18 mouse cellular contexts compared by ENCODE assay signal in genomic region chr17:81538163-81539160, GRCm38 (mm10).
DNase-seq lines count a peak whose midpoint lies in the region; ATAC-seq and TF ChIP-seq lines count a peak whose summit lies in the region.
"Had no signal": no experiment of that assay in that cellular context is flagged by ENCODE, and none has a peak within 500 bp of the region (broad histone marks: within the 10 kb centered on the region; RNA-seq: fewer than 3 reads in every experiment).

No protein-coding gene starts in this region.

- intact Hi-C loops in gastrocnemius, adult 2 months (cut with DNase I): no loop called here

- no peak overlapping the region for H3K4me3 ChIP-seq in gastrocnemius, adult 2 months
- H3K4me3 ChIP-seq in hindbrain, embryonic 14.5 days (replicated peaks; ENCODE audit: low read length): no peak overlapping the region
- no peak overlapping the region for H3K4me3 ChIP-seq in hindbrain, embryonic 10.5 days
- H3K4me3 ChIP-seq in cortical plate, adult 2 months (ENCODE audit: insufficient read depth, low read length): no peak overlapping the region
- H3K4me3 ChIP-seq in myocyte: no peak overlapping the region
- H3K4me3 ChIP-seq in kidney, embryonic 14.5 days (ENCODE audit: low read length): no peak overlapping the region
- H3K4me3 ChIP-seq: megakaryocyte, embryonic 14.5 days had no signal

- no peak overlapping the region for H3ac ChIP-seq in myocyte (ENCODE audit: control insufficient read depth, insufficient read length)

- no peak for TF ChIP-seq CTCF in gastrocnemius, adult 2 months (IDR thresholded peaks at IDR 0.05)
- TF ChIP-seq CTCF in cortical plate, adult 2 months (IDR thresholded peaks at IDR 0.05; ENCODE audit: extremely low read depth, insufficient read depth, low read length): no peak

- H3K79me2 ChIP-seq in myocyte (ENCODE audit: control insufficient read depth, insufficient read depth): no peaks in the 10 kb centered on the region

- TF ChIP-seq POLR2A in cortical plate, adult 2 months (IDR thresholded peaks at IDR 0.05; ENCODE audit: extremely low read depth, insufficient read depth, low read length): no peak
- no peak for TF ChIP-seq POLR2A in myocyte (IDR thresholded peaks at IDR 0.05; ENCODE audit: insufficient read length, low read depth)

- no peaks in the 10 kb centered on the region for H3K27me3 ChIP-seq in hindbrain, embryonic 14.5 days (ENCODE audit: control insufficient read depth, insufficient read depth, low read length)
- no peaks in the 10 kb centered on the region for H3K27me3 ChIP-seq in hindbrain, embryonic 10.5 days (ENCODE audit: insufficient read depth, poor library complexity, severe bottlenecking)
- H3K27me3 ChIP-seq in myocyte (ENCODE audit: control insufficient read depth, insufficient read depth, insufficient read length): no peaks in the 10 kb centered on the region
- no peaks in the 10 kb centered on the region for H3K27me3 ChIP-seq in kidney, embryonic 14.5 days (ENCODE audit: control insufficient read depth, insufficient read depth, low read length)
- H3K27me3 ChIP-seq: megakaryocyte, embryonic 14.5 days; Patski had no signal

- 74% methylated on average over 9 of the region's 9 CpGs for WGBS in hindbrain, embryonic 14.5 days
- 74% methylated on average over 9 of the region's 9 CpGs for whole genome bisulfite sequencing in hindbrain, embryonic 10.5 days
- WGBS in kidney, embryonic 14.5 days: 65% methylated on average over 9 of the region's 9 CpGs

- H3K36me3 ChIP-seq in hindbrain, embryonic 14.5 days (replicated peaks; ENCODE audit: control insufficient read depth, insufficient read depth): no peaks in the 10 kb centered on the region
- no peaks in the 10 kb centered on the region for H3K36me3 ChIP-seq in hindbrain, embryonic 10.5 days
- no peaks in the 10 kb centered on the region for H3K36me3 ChIP-seq in myocyte (ENCODE audit: control insufficient read depth, insufficient read depth)
- H3K36me3 ChIP-seq in kidney, embryonic 14.5 days (ENCODE audit: control insufficient read depth, insufficient read depth, low read length): no peaks in the 10 kb centered on the region

- peaks cover 11% of the 10 kb centered on the region for H3K4me1 ChIP-seq in hindbrain, embryonic 14.5 days (replicated peaks; ENCODE audit: control insufficient read depth, insufficient read depth, low read length)
- H3K4me1 ChIP-seq in hindbrain, embryonic 10.5 days (replicated peaks): peaks cover 9% of the 10 kb centered on the region
- peaks cover 4% of the 10 kb centered on the region; the same call in 1 of the 2 replicates for H3K4me1 ChIP-seq in cortical plate, adult 2 months (ENCODE audit: control insufficient read depth, insufficient read depth, low read length)
- 0 out of 2 replicates have a peak, but pooled peaks cover 4% of the 10 kb centered on the region for H3K4me1 ChIP-seq in kidney, embryonic 14.5 days (ENCODE audit: control insufficient read depth, insufficient read depth, low read length)

- H3K9me3 ChIP-seq in hindbrain, embryonic 14.5 days (ENCODE audit: control insufficient read depth, low read length): no peaks in the 10 kb centered on the region
- H3K9me3 ChIP-seq in hindbrain, embryonic 10.5 days: no peaks in the 10 kb centered on the region
- no peaks in the 10 kb centered on the region for H3K9me3 ChIP-seq in kidney, embryonic 14.5 days (ENCODE audit: control insufficient read depth, low read length)
- H3K9me3 ChIP-seq: megakaryocyte, embryonic 14.5 days had no signal

- no peak overlapping the region for H3K9ac ChIP-seq in hindbrain, embryonic 14.5 days
- no peak overlapping the region for H3K9ac ChIP-seq in kidney, embryonic 14.5 days (ENCODE audit: low read depth, low read length)

- H3K27ac ChIP-seq in gastrocnemius, adult 2 months: peak overlapping the region; percentile 12; the same call in 1 of the 2 replicates
- H3K27ac ChIP-seq in hindbrain, embryonic 14.5 days: 0 out of 2 replicates have a peak overlapping the region, but pooled peaks have one; percentile 51
- H3K27ac ChIP-seq in hindbrain, embryonic 10.5 days: no peak overlapping the region
- H3K27ac ChIP-seq in cortical plate, adult 2 months (ENCODE audit: insufficient read depth, low read length): peak overlapping the region; percentile 57; the same call in 1 of the 2 replicates
- H3K27ac ChIP-seq in kidney, embryonic 14.5 days (ENCODE audit: low read depth, low read length): no peak overlapping the region

- DNase-seq in gastrocnemius, adult 2 months: no peak
- no peak for DNase-seq in gastrocnemius, postnatal 25 days
- no peak for DNase-seq in hindbrain, embryonic 14.5 days (ENCODE audit: low spot score)
- no peak for DNase-seq in hindbrain, embryonic 10.5 days (ENCODE audit: low spot score)
- no peak for DNase-seq in adrenal gland, postnatal 4 days (ENCODE audit: low spot score in 2 of 2)
- DNase-seq: cerebellum, adult 18-20 months; kidney, adult 8-10 months; layer of hippocampus, postnatal 36 days; left cerebral cortex, postnatal 4 days; right cerebral cortex, postnatal 14 days; thymus, postnatal 36 days had no signal

- no peak for ATAC-seq in hindbrain, embryonic 14.5 days (ENCODE audit: low FRiP score)
- no peak for ATAC-seq in kidney, embryonic 14.5 days (ENCODE audit: low FRiP score, low TSS enrichment)
- ATAC-seq: forebrain, embryonic 14.5 days; Patski had no signal

- H3K4me2 ChIP-seq in hindbrain, embryonic 14.5 days (replicated peaks): no peak overlapping the region
- peak overlapping the region; percentile 51 for H3K4me2 ChIP-seq in myocyte (ENCODE audit: low read depth)
- no peak overlapping the region for H3K4me2 ChIP-seq in kidney, embryonic 14.5 days (replicated peaks; ENCODE audit: low read depth, low read length)
- H3K4me2 ChIP-seq: liver, embryonic 11.5 days had no signal

TF ChIP-seq in myocyte, 11 proteins besides CTCF, POLR2A, EP300 and RAD21:
- TF ChIP-seq MAX (IDR thresholded peaks at IDR 0.05; ENCODE audit: low read depth): no peak
- no peak for TF ChIP-seq TCF3 (IDR thresholded peaks at IDR 0.05; ENCODE audit: insufficient read length, low read depth)

Comparison
In these comparisons a context has a peak if more than half of its experiments do, and no peak if none do; other contexts are left out.
1. H3K27ac ChIP-seq: peak in gastrocnemius, adult 2 months (single experiment), hindbrain, embryonic 14.5 days (single experiment) and cortical plate, adult 2 months (single experiment); none in hindbrain, embryonic 10.5 days (single experiment) and kidney, embryonic 14.5 days (single experiment).